In the genomic region with DNA sequence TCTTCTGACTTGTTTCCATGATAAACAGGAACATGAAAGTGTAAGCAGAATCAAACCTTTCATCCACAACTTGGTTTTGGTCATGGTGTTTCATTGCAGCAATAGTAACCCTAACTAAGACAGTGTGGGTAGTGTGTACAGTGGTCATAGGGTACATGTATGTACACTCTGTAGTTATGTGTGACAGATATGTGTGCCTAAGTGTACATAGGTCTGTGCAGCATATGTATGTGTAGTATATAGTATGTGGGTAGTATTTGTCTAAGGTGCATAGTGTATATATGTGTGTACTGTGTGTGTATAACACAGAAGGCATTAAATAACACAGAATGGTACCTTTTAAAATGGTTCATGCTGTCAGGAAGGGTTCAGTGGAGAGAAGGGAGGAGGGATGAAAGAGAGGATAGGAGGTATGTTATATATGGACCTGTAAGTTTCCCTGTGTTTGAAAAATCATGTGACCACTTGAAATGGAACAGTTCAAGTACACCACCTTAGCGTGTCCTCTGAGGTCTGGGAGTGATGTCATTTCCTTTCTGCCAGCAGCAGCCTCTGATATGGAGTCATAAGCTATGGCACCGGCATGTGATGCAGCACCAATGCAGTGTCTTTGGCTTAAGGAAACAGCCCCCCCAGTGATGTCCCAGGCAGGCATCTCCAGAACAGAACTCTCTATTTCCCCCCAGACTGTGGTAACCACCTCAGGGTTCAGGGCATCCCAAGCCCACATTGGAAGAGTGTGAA, we compare ENCODE assay signal across 17 mouse cellular contexts. TPM values are rescaled to one million over a fixed set of nuclear protein-coding genes. Genes with fewer than 3 reads are reported as not detected.
DNase-seq lines count a peak whose midpoint lies in the region; ATAC-seq lines count a peak whose summit lies in the region.
"Had no signal": no experiment of that assay in that cellular context is flagged by ENCODE, and none has a peak within 500 bp of the region (broad histone marks: within the 10 kb centered on the region; RNA-seq: fewer than 3 reads in every experiment).

No protein-coding gene starts in this region.

- DNase-seq in midbrain, embryonic 14.5 days = no peak
- DNase-seq in MEL-GATA-1-ER (ENCODE audit: extremely low read depth, low read depth) = peak; percentile 11
- DNase-seq in induced T-regulatory cell, adult 2 months (ENCODE audit: low read depth) = peak; percentile 44
- no peak for DNase-seq in retina, postnatal 1 day
- no peak for DNase-seq in urinary bladder, postnatal 25 days (ENCODE audit: low spot score)
- DNase-seq: adrenal gland, adult 2 months; cerebellum, adult 9-11 months; embryo, embryonic 11 days; heart, postnatal 4 days; lung, adult 2 months; thymus, adult 18-20 months had no signal

- H3K9ac ChIP-seq in midbrain, embryonic 14.5 days (replicated peaks; ENCODE audit: low read length) = no peak overlapping the region
- no peak overlapping the region for H3K9ac ChIP-seq in midbrain, embryonic 15.5 days
- H3K9ac ChIP-seq: intestine, embryonic 15.5 days had no signal

- no peak overlapping the region for H3K27ac ChIP-seq in midbrain, embryonic 14.5 days (replicated peaks; ENCODE audit: low read depth, low read length)
- H3K27ac ChIP-seq in midbrain, embryonic 15.5 days = no peak overlapping the region
- H3K27ac ChIP-seq: intestine, embryonic 15.5 days; layer of hippocampus, adult 2 months had no signal

- no peak overlapping the region for H3K4me2 ChIP-seq in midbrain, embryonic 14.5 days (ENCODE audit: low read length)
- no peak overlapping the region for H3K4me2 ChIP-seq in midbrain, embryonic 15.5 days
- H3K4me2 ChIP-seq: intestine, embryonic 15.5 days had no signal

- peak; percentile 53; the same call in 1 of the 2 replicates for ATAC-seq in midbrain, embryonic 14.5 days (ENCODE audit: low FRiP score, low TSS enrichment)
- ATAC-seq in midbrain, embryonic 15.5 days (replicated peaks) = no peak
- ATAC-seq in neutrophil, adult 5-6 weeks (ENCODE audit: extremely low read depth, insufficient number of reproducible peaks, low FRiP score, poor library complexity, severe bottlenecking) = peak; percentile 58; the same call in 1 of the 2 replicates

- H3K4me3 ChIP-seq in midbrain, embryonic 14.5 days (replicated peaks; ENCODE audit: low read depth, low read length) = no peak overlapping the region
- H3K4me3 ChIP-seq in midbrain, embryonic 15.5 days = no peak overlapping the region
- H3K4me3 ChIP-seq: erythroblast, embryonic 14.5 days; heart, embryonic 10.5 days; intestine, embryonic 15.5 days; layer of hippocampus, adult 2 months had no signal

- H3K9me3 ChIP-seq in midbrain, embryonic 14.5 days (ENCODE audit: control insufficient read depth, low read length) = no peaks in the 10 kb centered on the region
- no peaks in the 10 kb centered on the region for H3K9me3 ChIP-seq in midbrain, embryonic 15.5 days
- H3K9me3 ChIP-seq: heart, embryonic 10.5 days; intestine, embryonic 15.5 days had no signal

- H3K27me3 ChIP-seq in midbrain, embryonic 14.5 days (ENCODE audit: control insufficient read depth, insufficient read depth, low read length) = no peaks in the 10 kb centered on the region
- no peaks in the 10 kb centered on the region for H3K27me3 ChIP-seq in midbrain, embryonic 15.5 days (replicated peaks)
- H3K27me3 ChIP-seq: intestine, embryonic 15.5 days had no signal

- H3K4me1 ChIP-seq in midbrain, embryonic 14.5 days (ENCODE audit: control insufficient read depth, insufficient read depth, low read length) = no peaks in the 10 kb centered on the region
- H3K4me1 ChIP-seq in midbrain, embryonic 15.5 days = no peaks in the 10 kb centered on the region
- H3K4me1 ChIP-seq: intestine, embryonic 15.5 days had no signal

- WGBS in midbrain, embryonic 14.5 days = 90% methylated on average over 2 of the region's 2 CpGs
- WGBS in midbrain, embryonic 15.5 days = 81% methylated on average over 2 of the region's 2 CpGs

- no peaks in the 10 kb centered on the region for H3K36me3 ChIP-seq in midbrain, embryonic 14.5 days (ENCODE audit: control insufficient read depth, insufficient read depth, low read length)
- H3K36me3 ChIP-seq in midbrain, embryonic 15.5 days (replicated peaks) = no peaks in the 10 kb centered on the region
- H3K36me3 ChIP-seq: heart, embryonic 10.5 days; intestine, embryonic 15.5 days had no signal

RNA-seq across cellular contexts. Expression of a gene that starts 52.8 kb away (rescaled TPM):
- 6.4 and 8.8 TPM in 2 replicates for polyA plus RNA-seq in midbrain, embryonic 14.5 days (2014; fragmentation: Nextera tagmentation; extraction: Ambion mirVana)
- 5.1 and 5.6 TPM in 2 replicates for polyA plus RNA-seq in midbrain, embryonic 15.5 days (2015; fragmentation: Nextera tagmentation; extraction: Ambion mirVana)
- total RNA-seq in neutrophil, adult 5-6 weeks (2017) = 445 and 463 TPM in 2 replicates

Comparison
In these comparisons a context has a peak if more than half of its experiments do, and no peak if none do; other contexts are left out.
1. DNase-seq: peak in MEL-GATA-1-ER (single experiment) and induced T-regulatory cell, adult 2 months (single experiment); none in midbrain, embryonic 14.5 days (single experiment), retina, postnatal 1 day (single experiment) and urinary bladder, postnatal 25 days (single experiment).